Mouse (Mus musculus) bone marrow, adult 2 months (tissue): ENCODE data around the gene Scml4.

Experiments
- CTCF ChIP-seq: fragments of 200-500 bp; IDR thresholded peaks from 2 replicates; pipeline ENCODE4 v1.5.1; 2011; ENCODE audit warnings: low read length, control low read depth; ENCODE audit not compliant: control insufficient read depth, insufficient read depth
- POLR2A ChIP-seq: fragments of 200-500 bp; IDR thresholded peaks from 2 replicates; pipeline ENCODE4 v1.6.1; 2011; ENCODE audit warnings: low read depth, mild to moderate bottlenecking, control low read depth, low read length, borderline replicate concordance; ENCODE audit not compliant: control insufficient read depth

DNA sequence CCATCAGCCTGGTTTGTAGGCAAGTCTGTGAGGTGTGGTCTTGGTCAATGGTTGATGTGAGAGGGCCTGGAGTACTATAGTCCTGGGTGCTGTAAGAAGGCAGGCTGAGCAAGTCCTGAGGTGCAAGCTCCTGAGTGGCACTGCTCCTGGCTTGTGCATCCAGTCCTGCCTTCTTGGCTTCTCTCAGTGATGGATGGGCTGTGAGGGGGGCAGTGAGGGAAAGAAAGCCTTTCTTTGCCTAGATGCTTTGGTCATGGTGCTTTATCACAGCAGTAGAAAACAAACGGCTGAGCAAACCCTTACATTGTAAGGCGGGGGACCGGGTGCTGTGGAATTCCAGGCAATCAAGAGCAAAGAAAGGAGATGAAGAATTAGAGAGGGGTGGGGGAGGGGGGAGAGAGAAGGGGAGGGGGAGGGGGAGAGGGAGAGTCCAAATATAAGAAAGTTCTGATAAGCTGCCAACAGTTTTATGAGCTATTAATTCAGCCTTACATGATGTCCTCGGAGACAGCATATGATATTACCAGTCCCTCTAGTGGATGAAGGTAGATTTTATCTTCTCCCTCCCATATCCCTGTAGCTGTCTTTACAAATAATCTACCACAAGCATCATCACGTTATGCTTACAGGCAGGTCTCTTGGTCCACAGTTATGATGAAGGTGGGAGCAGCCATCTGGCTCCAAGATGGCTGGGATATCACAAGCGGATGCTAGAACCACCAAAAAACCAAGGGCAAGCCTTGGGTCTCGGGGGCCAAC, 121.0 kb downstream of the Scml4 start:
- TF ChIP-seq CTCF: no peak
- no peak for TF ChIP-seq POLR2A
